ENCODE assay signal across 10 mouse cellular contexts in genomic region chr11:11960858-11961257, GRCm38 (mm10).
A peak's percentile ranks its signal among the peaks of the same experiment; 100 is the strongest.
DNase-seq lines count a peak whose midpoint lies in the region; ATAC-seq and TF ChIP-seq lines count a peak whose summit lies in the region.
"Had no signal": no experiment of that assay in that cellular context is flagged by ENCODE, and none has a peak within 500 bp of the region (broad histone marks: within the 10 kb centered on the region; RNA-seq: fewer than 3 reads in every experiment).

No protein-coding gene starts in this region.

- ATAC-seq in lung, embryonic 16.5 days (ENCODE audit: low read depth): no peak
- no peak for ATAC-seq in intestine, embryonic 15.5 days
- ATAC-seq in neural tube, embryonic 15.5 days (ENCODE audit: low FRiP score): no peak

- no peak for DNase-seq in heart, embryonic 10.5 days (ENCODE audit: low spot score)
- DNase-seq in heart, postnatal 10 days: no peak
- no peak for DNase-seq in lung, adult 2 months
- no peak for DNase-seq in gastrocnemius, adult 18-20 months (ENCODE audit: low spot score)
- no peak for DNase-seq in layer of hippocampus, postnatal 14 days (ENCODE audit: low spot score in 2 of 2)
- DNase-seq: adrenal gland, postnatal 14 days; cerebellum, postnatal 36 days had no signal

- TF ChIP-seq CTCF in lung, adult 2 months (IDR thresholded peaks at IDR 0.05; ENCODE audit: insufficient read depth, low read length): no peak

- 26% methylated on average over 5 of the region's 5 CpGs for WGBS in heart, embryonic 10.5 days
- 17% methylated on average over 5 of the region's 5 CpGs for WGBS in lung, embryonic 16.5 days
- 34% methylated on average over 5 of the region's 5 CpGs for WGBS in lung, adult 2 months
- WGBS in intestine, embryonic 15.5 days: 24% methylated on average over 5 of the region's 5 CpGs
- 17% methylated on average over 5 of the region's 5 CpGs for WGBS in neural tube, embryonic 15.5 days

- peaks cover 23% of the 10 kb centered on the region for H3K36me3 ChIP-seq in heart, embryonic 10.5 days
- peaks cover 3% of the 10 kb centered on the region; the same call in 1 of the 2 replicates for H3K36me3 ChIP-seq in lung, embryonic 16.5 days (ENCODE audit: control insufficient read depth, insufficient read depth, low read length)
- no peaks in the 10 kb centered on the region for H3K36me3 ChIP-seq in intestine, embryonic 15.5 days
- H3K36me3 ChIP-seq in neural tube, embryonic 15.5 days: no peaks in the 10 kb centered on the region

- no peak for TF ChIP-seq POLR2A in lung, adult 2 months (IDR thresholded peaks at IDR 0.05; ENCODE audit: borderline replicate concordance, extremely low read depth, low read depth, low read length)

- H3K9ac ChIP-seq in lung, embryonic 16.5 days (ENCODE audit: low read length): peak overlapping the region; percentile 31
- H3K9ac ChIP-seq in intestine, embryonic 15.5 days: no peak overlapping the region
- H3K9ac ChIP-seq in neural tube, embryonic 15.5 days (replicated peaks): no peak overlapping the region

- no peaks in the 10 kb centered on the region for H3K9me3 ChIP-seq in heart, embryonic 10.5 days
- no peaks in the 10 kb centered on the region for H3K9me3 ChIP-seq in lung, embryonic 16.5 days (ENCODE audit: control insufficient read depth, low read length)
- no peaks in the 10 kb centered on the region for H3K9me3 ChIP-seq in intestine, embryonic 15.5 days
- no peaks in the 10 kb centered on the region for H3K9me3 ChIP-seq in neural tube, embryonic 15.5 days (replicated peaks)

- no peak overlapping the region for H3K4me2 ChIP-seq in lung, embryonic 16.5 days (ENCODE audit: low read depth, low read length)
- no peak overlapping the region for H3K4me2 ChIP-seq in intestine, embryonic 15.5 days (replicated peaks)
- no peak overlapping the region for H3K4me2 ChIP-seq in neural tube, embryonic 15.5 days

- H3K27ac ChIP-seq in heart, embryonic 10.5 days: peak overlapping the region; percentile 90
- peak overlapping the region; percentile 76 for H3K27ac ChIP-seq in lung, embryonic 16.5 days (ENCODE audit: low read length)
- H3K27ac ChIP-seq in intestine, embryonic 15.5 days: peak overlapping the region; percentile 82
- H3K27ac ChIP-seq in neural tube, embryonic 15.5 days (replicated peaks): peak overlapping the region; percentile 15; the same call in 1 of the 2 replicates

- no peaks in the 10 kb centered on the region for H3K27me3 ChIP-seq in heart, embryonic 10.5 days (ENCODE audit: insufficient read depth, poor library complexity, severe bottlenecking)
- no peaks in the 10 kb centered on the region for H3K27me3 ChIP-seq in lung, embryonic 16.5 days (ENCODE audit: control insufficient read depth, insufficient read depth, low read depth, low read length)
- no peaks in the 10 kb centered on the region for H3K27me3 ChIP-seq in intestine, embryonic 15.5 days (replicated peaks)
- H3K27me3 ChIP-seq in neural tube, embryonic 15.5 days (replicated peaks): no peaks in the 10 kb centered on the region

- peaks cover 86% of the 10 kb centered on the region for H3K4me1 ChIP-seq in heart, embryonic 10.5 days
- H3K4me1 ChIP-seq in lung, embryonic 16.5 days (replicated peaks; ENCODE audit: control insufficient read depth, insufficient read depth, low read length): peaks cover 57% of the 10 kb centered on the region
- peaks cover 4% of the 10 kb centered on the region; the same call in 1 of the 2 replicates for H3K4me1 ChIP-seq in lung, adult 2 months (ENCODE audit: control insufficient read depth, insufficient read depth, low read length)
- peaks cover 34% of the 10 kb centered on the region for H3K4me1 ChIP-seq in intestine, embryonic 15.5 days (replicated peaks)
- no peaks in the 10 kb centered on the region for H3K4me1 ChIP-seq in neural tube, embryonic 15.5 days

- intact Hi-C loops in heart, postnatal 10 days (cut with DNase I): no loop called here

- H3K4me3 ChIP-seq in heart, embryonic 10.5 days: no peak overlapping the region
- H3K4me3 ChIP-seq in lung, embryonic 16.5 days (ENCODE audit: low read length): no peak overlapping the region
- H3K4me3 ChIP-seq in lung, adult 2 months (replicated peaks; ENCODE audit: extremely low read depth, low read depth, low read length): no peak overlapping the region
- no peak overlapping the region for H3K4me3 ChIP-seq in intestine, embryonic 15.5 days (replicated peaks)
- H3K4me3 ChIP-seq in neural tube, embryonic 15.5 days (replicated peaks): no peak overlapping the region

Comparison
In these comparisons a context has a peak if more than half of its experiments do, and no peak if none do; other contexts are left out.
1. H3K27ac ChIP-seq: peak in every context shown above with its lines; median percentile 90 in heart, embryonic 10.5 days; 82 in intestine, embryonic 15.5 days; 76 in lung, embryonic 16.5 days; 15 in neural tube, embryonic 15.5 days.